Mouse (Mus musculus) kidney, postnatal 0 days (tissue): ENCODE results near the gene Lrp5. TPM values are rescaled to one million over a fixed set of nuclear protein-coding genes. Genes with fewer than 3 reads are reported as not detected.
A peak's percentile ranks its signal among the peaks of the same experiment; 100 is the strongest.

Experiments used
- ATAC-seq: fragments of 200-750 bp; cut with Nextera tagmentation; replicated peaks from 2 replicates; pipeline ENCODE4 v1.8.0; 2017; ENCODE audit warnings: low read depth, moderate number of reproducible peaks, moderate TSS enrichment, moderate library complexity; ENCODE audit not compliant: low FRiP score
- DNase-seq: peaks from one replicate; pipeline ENCODE4 v3.0.0-alpha.2; 2016; ENCODE audit warnings: low spot score
- H3K27ac ChIP-seq: fragments of 300-500 bp; sonication (generic); 2 replicates; pipeline ENCODE4 v1.5.1; 2014; ENCODE audit warnings: mild to moderate bottlenecking
- H3K27me3 ChIP-seq: fragments of 300-500 bp; sonication (generic); 2 replicates; pipeline ENCODE4 v1.6.1; 2014; ENCODE audit warnings: low read length, mixed read lengths; ENCODE audit not compliant: insufficient read depth
- H3K36me3 ChIP-seq: fragments of 300-500 bp; sonication (generic); 2 replicates; pipeline ENCODE4 v1.6.1; 2014; ENCODE audit warnings: low read length, mixed read lengths; ENCODE audit not compliant: insufficient read depth
- H3K4me1 ChIP-seq: fragments of 300-500 bp; sonication (generic); replicated peaks from 2 replicates; pipeline ENCODE4 v1.6.1; 2014; ENCODE audit warnings: antibody characterized with exemption, low read length, mixed read lengths; ENCODE audit not compliant: insufficient read depth
- H3K4me2 ChIP-seq: fragments of 300-500 bp; sonication (generic); 2 replicates; pipeline ENCODE4 v1.6.1; 2014; ENCODE audit warnings: mild to moderate bottlenecking, low read length, moderate library complexity, mixed read lengths
- H3K4me3 ChIP-seq: fragments of 300-500 bp; sonication (generic); replicated peaks from 2 replicates; pipeline ENCODE4 v1.5.1; 2014; ENCODE audit warnings: low read depth, low read length
- H3K9ac ChIP-seq: fragments of 300-500 bp; sonication (generic); 2 replicates; pipeline ENCODE4 v1.6.1; 2014; ENCODE audit warnings: low read depth, low read length
- H3K9me3 ChIP-seq: fragments of 300-500 bp; sonication (generic); replicated peaks from 2 replicates; pipeline ENCODE4 v1.6.1; 2016; ENCODE audit warnings: low read length, inconsistent platforms, mixed read lengths
- CTCF ChIP-seq: IDR thresholded peaks from 2 replicates; pipeline ENCODE4 v1.5.1; 2016; ENCODE audit warnings: antibody characterized with exemption, low read depth, mild to moderate bottlenecking, moderate library complexity
- WGBS: fragments of 180-500 bp; shearing (Covaris S2); extraction: QIAGEN DNeasy Blood & Tissue Kit; methylation state at CpG from one replicate; pipeline ENCODE4 v1.1.7; 2014; 5-methylcytosine and 5-hydroxymethylcytosine counted together
- polyA plus RNA-seq: library from polyadenylated mRNA; unstranded; fragments of >200 nt; fragmentation: Nextera tagmentation; extraction: Ambion mirVana; gene quantifications from 2 replicates; pipeline ENCODE4 v1.2.1, GENCODE M21; 2015

The Lrp5 gene
- polyA plus RNA-seq, 1 experiment from 2014 or later = 3.5 TPM

DNA sequence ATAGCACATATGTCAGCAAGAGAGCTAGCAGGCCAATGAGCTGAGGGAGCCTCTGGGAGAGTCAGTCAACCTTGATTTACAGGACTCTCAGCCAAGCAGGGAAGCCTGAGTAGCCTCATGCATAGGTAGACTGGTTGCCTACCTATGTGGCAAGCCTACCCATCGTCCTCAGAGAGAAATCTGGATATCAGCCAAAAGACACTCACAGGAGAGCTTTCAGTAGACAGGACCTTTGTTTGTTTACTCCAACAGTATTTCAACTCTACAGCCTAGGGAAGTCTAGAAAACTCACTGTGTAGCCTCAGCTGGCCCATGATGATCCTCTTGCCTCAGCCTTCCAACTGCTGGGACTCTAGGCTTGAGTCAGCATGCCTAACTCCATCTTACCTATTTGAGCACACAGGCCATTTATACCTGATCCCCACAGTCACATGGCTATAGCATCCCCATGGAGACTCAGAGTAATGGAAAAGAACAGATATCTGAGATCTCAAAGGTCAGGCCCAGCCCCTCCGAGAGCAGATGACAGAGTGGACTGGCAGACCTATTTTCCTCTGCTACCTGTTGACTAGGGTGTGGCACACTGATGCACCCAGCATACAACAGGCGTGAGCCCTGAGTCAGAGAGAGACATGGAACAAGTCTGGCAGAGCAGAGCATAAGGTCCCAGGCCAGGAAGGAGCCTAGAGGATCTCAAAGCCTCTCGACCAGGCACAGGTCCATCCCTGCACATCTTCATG is 73.7 kb downstream of the Lrp5 start:
- TF ChIP-seq CTCF = no peak
- Histone ChIP-seq H3K27ac (no peak overlapping the region), H3K4me2 (no peak overlapping the region), H3K9me3 (no peaks in the 10 kb centered on the region), H3K4me3 (no peak overlapping the region), H3K36me3 (peaks cover 51% of the 10 kb centered on the region), H3K9ac (no peak overlapping the region), H3K4me1 (no peaks in the 10 kb centered on the region), H3K27me3 (no peaks in the 10 kb centered on the region)
- WGBS = 87% methylated on average over 4 of the region's 4 CpGs
- DNase-seq = no peak
- no peak for ATAC-seq

DNA sequence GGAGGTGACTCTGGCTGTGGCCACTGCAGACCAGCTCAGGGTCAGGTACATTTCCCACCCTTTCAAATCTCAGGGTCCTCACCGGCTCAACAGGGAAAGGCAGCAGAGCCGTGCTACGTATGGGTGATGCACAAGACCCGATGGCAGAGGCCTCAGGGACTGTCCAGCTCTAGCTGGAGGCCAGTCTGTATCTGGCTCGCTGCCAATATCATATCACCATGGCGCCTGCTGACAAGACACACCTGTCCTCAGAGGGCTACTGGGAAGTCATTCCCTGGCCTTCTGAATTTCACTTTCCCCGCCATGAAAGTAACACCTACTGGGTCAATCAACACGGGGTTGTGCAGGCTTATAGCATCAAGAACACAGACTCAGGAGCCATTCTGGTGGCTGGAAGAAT is 74.6 kb downstream of the Lrp5 start:
- Histone ChIP-seq H3K4me3 (no peak overlapping the region), H3K4me1 (no peaks in the 10 kb centered on the region), H3K9ac (no peak overlapping the region), H3K36me3 (peaks cover 50% of the 10 kb centered on the region), H3K27me3 (no peaks in the 10 kb centered on the region), H3K9me3 (no peaks in the 10 kb centered on the region), H3K27ac (no peak overlapping the region), H3K4me2 (no peak overlapping the region)
- 63% methylated on average over 8 of the region's 8 CpGs for WGBS
- ATAC-seq (no peak), DNase-seq (no peak)
- no peak for TF ChIP-seq CTCF

DNA sequence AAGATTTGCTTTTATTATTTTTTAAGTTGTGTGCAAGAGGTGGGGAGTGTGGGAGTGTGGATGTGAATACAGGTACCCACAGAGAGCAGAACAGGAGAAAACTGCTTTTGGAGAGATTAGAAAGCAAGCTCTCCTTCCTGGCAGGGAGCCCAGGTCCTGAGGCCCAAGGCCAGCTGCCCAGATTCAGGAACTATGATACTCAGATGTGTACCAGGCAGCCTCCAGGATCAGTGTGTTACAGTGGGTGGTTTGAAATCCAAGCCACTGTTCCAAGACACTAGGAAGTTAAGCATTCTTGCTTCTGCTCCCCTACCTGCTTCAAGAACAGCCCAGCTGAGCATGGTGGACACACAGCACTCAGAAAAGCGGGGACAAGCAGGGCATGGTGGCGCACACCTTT is 75.5 kb downstream of the Lrp5 start:
- Histone ChIP-seq H3K4me1 (no peaks in the 10 kb centered on the region), H3K4me2 (no peak overlapping the region), H3K27ac (no peak overlapping the region), H3K9ac (no peak overlapping the region), H3K4me3 (no peak overlapping the region), H3K9me3 (no peaks in the 10 kb centered on the region), H3K36me3 (peaks cover 48% of the 10 kb centered on the region), H3K27me3 (no peaks in the 10 kb centered on the region)
- ATAC-seq (no peak), DNase-seq (no peak)
- 100% methylated on average over 2 of the region's 2 CpGs for WGBS
- no peak for TF ChIP-seq CTCF

DNA sequence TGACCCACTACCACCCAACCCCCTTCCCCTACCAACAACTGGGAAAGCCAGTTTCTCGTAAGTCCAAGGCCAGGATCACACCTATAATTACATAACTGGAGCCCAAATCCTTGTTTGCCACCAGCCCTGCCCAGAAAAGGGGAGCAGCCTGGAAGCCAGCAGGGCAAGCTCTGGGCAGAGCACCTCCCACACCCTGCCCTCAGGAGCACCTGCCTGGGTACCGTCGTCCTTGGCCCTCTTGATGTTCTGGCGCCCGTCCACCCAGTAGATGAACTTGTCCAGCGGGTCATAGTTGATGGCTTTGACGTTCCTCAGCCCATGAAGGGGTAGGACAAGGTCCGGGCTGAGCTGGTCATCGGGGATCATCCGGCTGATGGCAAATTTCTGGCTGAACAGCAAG is 76.5 kb downstream of the Lrp5 start:
- no peaks in the 10 kb centered on the region for H3K27me3 ChIP-seq
- TF ChIP-seq CTCF = no peak
- no peak overlapping the region for H3K4me3 ChIP-seq
- ATAC-seq (peak; percentile 33; the same call in 1 of the 2 replicates), DNase-seq (no peak)
- H3K9me3 ChIP-seq = no peaks in the 10 kb centered on the region
- H3K4me1 ChIP-seq = no peaks in the 10 kb centered on the region
- peaks cover 49% of the 10 kb centered on the region for H3K36me3 ChIP-seq
- H3K27ac ChIP-seq = 0 out of 2 replicates have a peak overlapping the region, but pooled peaks have one; percentile 19
- WGBS = 59% methylated on average over 10 of the region's 10 CpGs
- no peak overlapping the region for H3K4me2 ChIP-seq
- H3K9ac ChIP-seq = no peak overlapping the region

DNA sequence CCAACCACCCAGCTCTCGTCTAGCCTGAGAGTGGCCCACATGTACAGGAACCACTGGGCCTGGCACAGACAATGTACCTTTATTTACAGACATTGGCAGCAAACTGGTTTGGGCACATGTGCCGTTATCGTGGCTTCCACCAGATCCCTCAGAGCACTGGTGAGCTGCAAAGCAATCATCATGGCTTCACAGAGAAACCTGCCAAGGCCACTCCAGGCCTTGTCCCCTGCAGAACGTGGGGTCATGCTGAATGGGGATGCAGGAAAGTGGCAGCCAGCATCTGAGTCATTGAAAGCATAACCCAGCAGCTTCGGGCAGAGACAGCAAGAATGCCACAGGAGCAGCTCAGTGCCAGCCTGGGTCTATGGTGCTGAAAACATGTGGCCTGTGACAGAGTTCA is 92.0 kb downstream of the Lrp5 start:
- H3K36me3 ChIP-seq = peaks cover 78% of the 10 kb centered on the region
- no peaks in the 10 kb centered on the region for H3K4me1 ChIP-seq
- no peaks in the 10 kb centered on the region for H3K27me3 ChIP-seq
- no peak overlapping the region for H3K4me2 ChIP-seq
- no peaks in the 10 kb centered on the region for H3K9me3 ChIP-seq
- no peak for TF ChIP-seq CTCF
- DNase-seq (no peak), ATAC-seq (no peak)
- H3K27ac ChIP-seq = no peak overlapping the region
- no peak overlapping the region for H3K4me3 ChIP-seq
- WGBS = 93% methylated on average over 5 of the region's 5 CpGs
- no peak overlapping the region for H3K9ac ChIP-seq

DNA sequence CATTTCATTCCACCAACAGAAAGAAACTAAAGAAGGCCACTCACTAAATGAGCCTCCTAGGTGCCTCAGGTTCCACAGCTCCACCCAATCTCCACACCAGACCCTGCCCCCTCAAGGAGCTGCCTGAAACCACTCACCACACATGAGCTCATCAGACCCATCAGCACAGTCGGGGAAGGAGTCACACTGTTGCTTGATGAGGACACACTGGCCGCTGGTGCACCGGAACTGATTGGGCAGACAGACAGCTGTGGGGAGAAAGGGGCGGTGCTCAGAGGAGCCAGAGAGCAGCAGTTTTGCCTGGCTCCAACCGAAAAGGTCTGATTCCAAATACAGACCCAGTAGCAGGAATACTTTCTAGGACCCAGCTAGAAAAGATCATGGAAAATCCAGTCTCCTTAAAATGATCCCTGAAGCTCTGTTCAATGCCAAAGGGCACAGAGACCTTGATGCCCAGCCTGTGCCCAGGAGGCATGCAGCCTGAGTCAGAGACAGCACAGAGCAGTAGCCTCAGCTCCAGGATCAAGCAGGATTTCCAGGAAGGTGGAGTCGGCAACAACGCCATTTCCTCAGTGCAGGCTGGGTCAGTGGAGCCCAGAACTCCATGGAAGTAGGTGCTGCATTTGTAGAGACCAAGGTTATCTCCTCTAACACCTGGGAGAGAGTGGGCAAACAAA is 92.8 kb downstream of the Lrp5 start:
- no peak for DNase-seq
- Histone ChIP-seq H3K4me3 (no peak overlapping the region), H3K27me3 (no peaks in the 10 kb centered on the region), H3K4me2 (no peak overlapping the region), H3K36me3 (peaks cover 77% of the 10 kb centered on the region), H3K9me3 (no peaks in the 10 kb centered on the region), H3K27ac (no peak overlapping the region), H3K9ac (no peak overlapping the region), H3K4me1 (no peaks in the 10 kb centered on the region)
- WGBS = 83% methylated on average over 7 of the region's 7 CpGs
- TF ChIP-seq CTCF = no peak
- no peak for ATAC-seq
